Mouse (Mus musculus) macrophage (primary cell): ENCODE measurements around the gene Amotl2. TPM values are rescaled to one million over a fixed set of nuclear protein-coding genes. Genes with fewer than 3 reads are reported as not detected.

Experiments
- H3K27ac ChIP-seq: fragments of 350-480 bp; formaldehyde crosslinking; 2 replicates; pipeline ENCODE4 v1.9.0; 2021
- H3K36me3 ChIP-seq: fragments of 350-480 bp; formaldehyde crosslinking; 2 replicates; pipeline ENCODE4 v1.9.0; 2021; ENCODE audit errors: inconsistent target
- H3K4me3 ChIP-seq: fragments of 350-480 bp; formaldehyde crosslinking; 2 replicates; pipeline ENCODE4 v1.9.0; 2021; ENCODE audit errors: inconsistent target
- H3K79me2 ChIP-seq: fragments of 350-480 bp; formaldehyde crosslinking; 2 replicates; pipeline ENCODE4 v1.9.0; 2021; ENCODE audit errors: inconsistent target
- WGBS: methylation state at CpG from one replicate; pipeline ENCODE4 v1.1.7; 2026; ENCODE audit warnings: inconsistent platforms; ENCODE audit not compliant: missing documents; 5-methylcytosine and 5-hydroxymethylcytosine counted together
- polyA plus RNA-seq: library from polyadenylated mRNA; stranded (reverse); fragments of 250-400 nt; gene quantifications from 3 replicates; pipeline ENCODE4 v1.2.4, GENCODE M21; 2018; ENCODE audit warnings: inconsistent platforms

Gene Amotl2
- polyA plus RNA-seq, 1 experiment from 2014 or later: 0.22 TPM

DNA sequence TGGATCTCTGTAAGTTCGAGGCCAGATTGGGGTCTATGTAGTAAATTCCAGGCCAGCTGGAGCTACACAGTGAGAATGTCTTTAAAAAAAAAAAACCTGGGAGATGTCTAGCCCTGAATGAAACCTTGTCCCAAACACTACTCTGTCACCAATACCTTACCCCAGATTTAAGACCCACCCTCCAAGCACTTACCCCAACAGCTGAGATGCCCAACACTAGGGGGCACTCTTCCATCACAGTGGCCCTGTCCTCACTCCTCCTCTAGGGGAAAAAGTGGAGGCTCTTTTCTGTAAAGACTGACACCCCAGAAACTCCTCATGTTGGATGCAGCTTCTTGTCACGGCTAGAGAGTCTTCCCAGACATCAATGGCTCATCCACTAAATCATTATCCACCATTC is 2.7 kb upstream of the Amotl2 start:
- Histone ChIP-seq H3K36me3 (no peaks in the 10 kb centered on the region), H3K79me2 (no peaks in the 10 kb centered on the region), H3K27ac (no peak overlapping the region), H3K4me3 (no peak overlapping the region)
- 58% methylated on average over 2 of the region's 2 CpGs for WGBS

DNA sequence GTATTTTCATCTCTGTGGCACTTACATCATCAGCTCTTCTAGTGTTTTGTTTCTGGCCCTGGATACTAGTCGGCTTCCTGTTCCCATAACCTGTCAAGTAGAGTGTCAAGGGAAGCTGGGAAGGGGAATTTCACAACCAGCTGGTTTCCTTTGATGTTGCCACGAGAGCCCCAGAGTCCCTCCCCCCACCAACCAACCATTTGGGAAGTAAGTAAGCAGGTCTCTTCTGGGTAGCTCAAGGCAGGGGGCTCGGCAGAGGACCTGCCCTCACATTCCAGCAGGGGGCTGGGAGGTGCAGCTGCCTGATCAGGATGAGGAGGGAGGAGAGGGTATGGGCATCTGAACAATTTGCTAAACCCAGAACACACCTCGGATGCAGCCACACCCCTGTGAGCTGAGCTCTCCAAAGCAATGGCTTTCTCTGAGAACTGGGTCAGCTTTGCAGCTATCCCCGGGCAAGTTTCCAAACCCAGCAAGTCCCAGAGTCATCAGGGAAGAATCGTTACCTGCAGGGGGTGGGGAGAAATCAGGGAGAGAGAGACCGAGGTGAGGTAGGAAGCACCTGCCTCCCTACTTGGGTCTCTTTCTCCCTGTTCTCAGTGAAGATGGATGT is 1.5 kb upstream of the Amotl2 start:
- Histone ChIP-seq H3K4me3 (no peak overlapping the region), H3K27ac (no peak overlapping the region), H3K79me2 (no peaks in the 10 kb centered on the region), H3K36me3 (no peaks in the 10 kb centered on the region)
- 31% methylated on average over 7 of the region's 7 CpGs for WGBS

DNA sequence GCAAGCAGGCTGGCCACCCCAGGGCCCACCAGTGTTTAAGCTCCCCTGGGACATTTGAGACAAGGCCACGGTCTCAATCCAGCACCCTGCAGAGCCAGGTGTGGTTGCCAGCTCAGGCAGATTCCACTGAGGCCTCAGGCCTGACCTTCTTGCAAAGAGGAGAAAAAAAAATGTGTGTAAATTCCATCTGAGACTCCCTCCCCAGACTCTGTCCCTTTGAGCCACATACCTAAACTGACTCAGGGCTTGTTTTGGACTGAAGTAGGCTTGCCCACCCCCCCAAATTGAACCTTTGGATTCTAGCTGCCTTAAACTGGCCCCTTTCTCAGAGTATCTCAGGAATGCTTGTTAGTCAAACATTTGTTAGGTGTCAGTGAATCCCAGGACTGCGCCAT is 969 bp upstream of the Amotl2 start:
- no peaks in the 10 kb centered on the region for H3K79me2 ChIP-seq
- 95% methylated on average over 2 of the region's 2 CpGs for WGBS
- H3K36me3 ChIP-seq: no peaks in the 10 kb centered on the region
- H3K4me3 ChIP-seq: no peak overlapping the region
- no peak overlapping the region for H3K27ac ChIP-seq

DNA sequence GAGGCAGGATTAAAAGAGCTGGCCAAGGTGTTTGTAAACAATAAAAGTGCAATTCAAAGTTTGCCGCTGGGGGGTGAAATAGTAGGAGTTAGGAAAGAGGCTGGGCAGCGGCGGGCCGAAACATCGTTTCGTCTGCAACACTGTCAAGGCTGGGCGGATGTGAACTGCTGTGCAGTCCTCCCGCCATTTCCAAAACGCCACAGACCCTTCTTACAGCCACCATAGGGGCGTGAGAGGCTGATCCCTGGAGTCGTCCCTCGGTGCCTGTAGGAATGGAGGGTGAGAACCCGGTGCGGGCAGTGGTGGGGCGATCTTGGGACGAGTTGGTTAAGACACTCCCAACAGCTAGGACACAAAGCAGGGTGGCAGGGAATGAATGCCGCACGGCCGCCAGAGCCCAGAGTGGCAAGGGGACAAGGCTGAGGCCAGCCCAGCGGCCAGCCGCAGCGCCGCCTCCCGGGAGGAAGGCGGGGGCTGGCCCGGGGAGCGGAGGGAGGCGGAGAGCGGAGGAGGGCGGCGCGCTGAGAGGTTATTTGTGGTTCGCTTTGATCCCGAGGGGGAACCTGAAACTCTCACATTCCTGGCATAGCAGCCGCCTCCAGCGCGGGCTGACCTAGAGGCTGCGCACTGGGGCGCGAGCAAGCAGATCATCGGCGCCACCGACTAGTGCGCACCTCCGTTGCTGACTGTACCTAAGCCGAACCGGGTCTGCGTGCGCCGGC is 853 bp downstream of the Amotl2 start:
- peak overlapping the region; percentile 18; the same call in 1 of the 2 replicates for H3K4me3 ChIP-seq
- no peak overlapping the region for H3K27ac ChIP-seq
- no peaks in the 10 kb centered on the region for H3K79me2 ChIP-seq
- no peaks in the 10 kb centered on the region for H3K36me3 ChIP-seq
- WGBS: under 1% methylated on average over 50 of the region's 50 CpGs

DNA sequence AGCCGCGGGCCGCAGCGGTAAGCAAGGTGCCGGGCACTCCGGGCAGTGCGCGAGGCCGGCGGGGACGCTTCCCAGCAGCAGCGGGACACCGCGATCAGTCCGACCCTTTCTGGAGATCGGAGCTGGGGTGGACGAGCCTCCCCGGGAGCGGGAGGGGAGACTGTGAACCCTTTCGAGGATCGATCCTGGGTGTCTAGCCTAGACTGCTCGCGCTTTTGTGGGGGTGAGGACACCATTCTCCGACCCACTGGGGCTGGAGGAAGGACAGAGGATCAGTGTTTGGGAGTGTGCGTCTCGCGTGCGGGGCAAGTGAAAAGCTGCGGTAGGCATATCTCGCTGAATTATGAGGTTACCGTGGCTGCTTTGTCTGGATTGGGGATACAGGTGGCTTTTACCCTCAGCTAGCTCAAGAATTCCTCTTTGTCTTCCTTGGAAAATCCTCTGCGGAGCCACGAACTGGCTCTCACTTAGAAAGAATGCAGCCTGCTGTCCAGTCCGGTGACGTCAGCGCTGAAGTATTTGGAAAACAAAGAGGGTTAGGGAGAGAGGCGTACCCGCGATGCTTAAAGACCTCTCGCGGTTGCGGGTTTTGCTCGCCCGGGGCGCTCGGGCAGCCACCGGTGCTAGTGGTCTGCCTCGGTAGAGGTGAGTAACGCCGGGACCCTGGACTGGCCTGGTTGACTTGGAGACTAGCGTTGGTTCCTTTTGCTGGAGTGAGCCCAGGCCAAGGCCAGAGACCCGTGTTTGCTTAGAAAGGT is 1.6 kb downstream of the Amotl2 start:
- Histone ChIP-seq H3K27ac (no peak overlapping the region), H3K4me3 (peak overlapping the region; percentile 2; the same call in 1 of the 2 replicates), H3K36me3 (no peaks in the 10 kb centered on the region), H3K79me2 (no peaks in the 10 kb centered on the region)
- 1% methylated on average over 52 of the region's 52 CpGs for WGBS

DNA sequence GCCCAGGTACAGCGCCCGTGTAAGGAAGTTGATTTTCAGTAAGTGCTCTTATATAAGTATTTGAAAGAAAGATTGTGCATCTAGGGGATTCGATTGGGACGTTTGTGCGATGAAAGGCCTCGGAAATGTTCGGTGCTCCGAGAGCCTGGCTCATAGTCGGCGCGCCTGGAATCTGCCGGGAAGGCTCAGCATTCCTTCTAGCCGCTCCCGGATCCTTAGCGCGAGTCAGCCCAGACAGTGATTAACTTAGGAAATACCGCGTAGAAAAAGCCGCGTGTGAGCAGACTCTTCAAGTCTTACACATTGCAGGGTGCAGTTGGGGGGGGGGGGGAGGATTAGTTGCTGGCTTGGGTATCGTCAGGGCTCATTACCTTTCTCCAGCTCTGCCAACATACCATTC is 2.2 kb downstream of the Amotl2 start:
- no peak overlapping the region for H3K4me3 ChIP-seq
- no peaks in the 10 kb centered on the region for H3K79me2 ChIP-seq
- H3K36me3 ChIP-seq: no peaks in the 10 kb centered on the region
- no peak overlapping the region for H3K27ac ChIP-seq
- 9% methylated on average over 21 of the region's 21 CpGs for WGBS

DNA sequence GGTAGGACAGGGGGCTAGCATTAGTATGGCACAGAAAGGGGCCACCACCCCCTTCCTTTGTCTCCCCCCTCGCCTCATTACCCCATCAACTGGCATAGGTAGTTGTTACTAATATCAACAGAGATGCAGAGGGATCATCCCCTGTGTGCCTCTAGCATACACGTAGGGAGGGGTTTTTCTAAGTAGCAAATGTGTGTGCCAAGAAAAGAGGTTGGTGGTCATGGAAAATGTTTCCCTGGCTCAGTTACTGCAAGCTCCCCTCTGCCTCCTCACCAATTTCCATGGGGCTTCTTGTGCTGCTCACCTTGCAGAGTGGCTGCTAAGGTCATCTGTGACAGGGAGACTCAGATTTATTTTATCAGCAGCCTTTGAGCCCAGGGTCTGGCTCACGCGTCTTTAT is 2.6 kb downstream of the Amotl2 start:
- H3K79me2 ChIP-seq: no peaks in the 10 kb centered on the region
- no peak overlapping the region for H3K4me3 ChIP-seq
- no peak overlapping the region for H3K27ac ChIP-seq
- H3K36me3 ChIP-seq: no peaks in the 10 kb centered on the region
- WGBS: 77% methylated on average over 4 of the region's 4 CpGs

DNA sequence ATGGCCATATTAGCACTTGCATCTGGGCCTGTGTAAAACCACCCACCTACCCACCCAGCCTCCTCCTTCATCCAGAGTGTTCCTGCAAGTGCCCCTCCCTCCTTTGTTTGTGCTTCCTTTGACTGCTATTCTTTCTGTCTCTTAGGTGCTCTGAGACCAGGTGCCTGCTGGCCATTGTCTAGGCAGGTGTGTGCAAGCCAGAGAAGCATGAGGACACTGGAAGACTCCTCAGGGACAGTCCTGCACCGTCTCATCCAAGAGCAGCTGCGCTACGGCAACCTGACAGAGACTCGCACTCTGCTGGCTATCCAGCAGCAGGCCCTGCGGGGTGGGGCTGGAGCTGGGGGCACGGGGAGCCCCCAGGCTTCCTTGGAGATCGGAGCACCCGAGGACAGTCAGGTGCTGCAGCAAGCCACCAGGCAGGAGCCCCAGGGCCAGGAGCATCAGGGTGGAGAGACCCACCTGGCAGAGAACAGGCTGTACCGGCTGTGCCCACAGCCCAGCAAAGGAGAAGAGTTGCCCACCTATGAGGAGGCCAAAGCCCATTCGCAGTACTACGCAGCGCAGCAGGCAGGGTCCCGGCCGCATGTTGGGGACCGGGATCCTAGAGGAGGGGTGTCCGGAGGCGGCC is 3.6 kb downstream of the Amotl2 start:
- WGBS: 93% methylated on average over 17 of the region's 17 CpGs
- H3K79me2 ChIP-seq: no peaks in the 10 kb centered on the region
- no peak overlapping the region for H3K27ac ChIP-seq
- no peaks in the 10 kb centered on the region for H3K36me3 ChIP-seq
- H3K4me3 ChIP-seq: no peak overlapping the region

DNA sequence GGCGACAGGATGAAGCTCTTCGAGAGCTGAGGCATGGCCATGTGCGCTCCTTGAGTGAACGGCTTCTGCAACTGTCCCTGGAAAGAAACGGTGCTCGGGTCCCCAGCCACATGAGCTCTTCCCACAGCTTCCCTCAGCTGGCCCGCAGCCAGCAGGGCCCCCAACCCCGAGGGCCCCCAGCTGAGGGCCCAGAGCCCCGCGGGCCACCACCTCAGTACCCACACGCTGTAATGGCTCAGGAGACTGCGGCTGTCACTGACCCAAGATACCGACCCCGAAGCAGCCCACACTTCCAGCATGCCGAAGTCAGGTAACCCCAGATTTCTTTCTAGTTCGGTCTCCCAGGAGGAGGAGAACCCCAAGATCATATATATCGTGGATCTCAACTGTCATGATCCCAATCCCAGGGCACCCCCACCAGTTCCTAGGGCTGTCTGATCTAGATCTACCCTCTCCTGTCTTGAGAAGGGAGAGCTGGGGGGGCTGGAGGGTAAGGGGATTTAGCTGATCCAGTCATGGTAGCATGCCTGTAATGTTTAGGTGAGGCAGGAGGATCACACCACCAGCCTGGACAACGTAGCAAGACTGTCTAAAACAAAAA is 4.2 kb downstream of the Amotl2 start:
- WGBS: 94% methylated on average over 17 of the region's 18 CpGs
- H3K79me2 ChIP-seq: no peaks in the 10 kb centered on the region
- no peak overlapping the region for H3K27ac ChIP-seq
- H3K4me3 ChIP-seq: no peak overlapping the region
- no peaks in the 10 kb centered on the region for H3K36me3 ChIP-seq

DNA sequence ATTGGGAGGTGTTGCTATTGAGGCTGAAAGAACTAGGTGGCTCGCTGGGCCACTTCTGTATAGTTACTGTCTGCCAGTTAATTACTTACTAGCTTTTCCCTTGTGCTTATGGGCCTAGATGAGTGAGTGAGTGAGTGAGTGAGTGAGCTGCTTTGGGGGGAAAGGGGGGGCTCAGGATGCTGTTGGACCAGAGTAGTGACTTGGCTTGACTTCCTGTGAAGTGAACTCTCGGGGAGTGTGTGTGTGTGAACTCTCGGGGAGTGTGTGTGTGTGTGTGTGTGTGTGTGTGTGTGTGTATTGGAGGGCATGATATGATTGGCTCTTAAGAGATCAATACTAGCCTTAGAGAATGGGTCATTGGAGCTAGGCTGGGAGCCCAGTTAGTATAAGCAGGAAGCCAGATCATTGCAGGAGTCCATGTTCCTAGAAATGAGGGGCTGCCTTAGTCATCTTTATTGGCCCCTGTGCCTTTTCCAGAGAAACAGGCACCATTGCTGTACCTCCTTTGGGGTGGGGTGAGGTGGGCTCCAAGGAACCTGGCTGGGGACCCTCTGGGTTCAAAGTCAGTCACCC is 5.0 kb downstream of the Amotl2 start:
- H3K4me3 ChIP-seq: no peak overlapping the region
- H3K36me3 ChIP-seq: no peaks in the 10 kb centered on the region
- WGBS: 82% methylated on average over 3 of the region's 3 CpGs
- no peaks in the 10 kb centered on the region for H3K79me2 ChIP-seq
- no peak overlapping the region for H3K27ac ChIP-seq

DNA sequence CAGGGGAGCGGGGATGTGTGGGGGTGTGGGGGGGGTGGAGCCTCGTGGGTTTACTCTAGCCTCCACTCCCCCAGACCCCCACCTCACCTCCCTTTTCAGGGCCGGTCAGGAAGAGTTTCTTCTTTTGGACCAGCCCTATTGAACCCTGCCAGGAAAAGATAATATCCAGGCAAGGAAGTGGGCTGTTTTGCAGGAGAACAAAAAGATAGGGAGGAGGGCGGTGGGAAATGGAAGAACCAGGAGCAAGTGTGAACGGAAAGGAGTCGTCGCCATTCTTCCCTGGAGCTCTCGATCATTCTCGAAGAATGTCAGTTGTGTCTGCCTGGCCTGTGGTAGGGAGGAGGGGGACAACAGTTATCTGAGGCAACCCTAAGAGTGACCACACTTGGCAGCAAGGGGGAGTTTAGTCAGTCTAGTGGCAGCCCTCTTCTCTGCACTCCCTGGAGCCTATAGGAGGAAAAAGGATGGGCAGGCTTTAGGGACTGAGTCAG is 5.6 kb downstream of the Amotl2 start:
- no peaks in the 10 kb centered on the region for H3K36me3 ChIP-seq
- H3K79me2 ChIP-seq: no peaks in the 10 kb centered on the region
- WGBS: 87% methylated on average over 9 of the region's 9 CpGs
- H3K27ac ChIP-seq: no peak overlapping the region
- no peak overlapping the region for H3K4me3 ChIP-seq

DNA sequence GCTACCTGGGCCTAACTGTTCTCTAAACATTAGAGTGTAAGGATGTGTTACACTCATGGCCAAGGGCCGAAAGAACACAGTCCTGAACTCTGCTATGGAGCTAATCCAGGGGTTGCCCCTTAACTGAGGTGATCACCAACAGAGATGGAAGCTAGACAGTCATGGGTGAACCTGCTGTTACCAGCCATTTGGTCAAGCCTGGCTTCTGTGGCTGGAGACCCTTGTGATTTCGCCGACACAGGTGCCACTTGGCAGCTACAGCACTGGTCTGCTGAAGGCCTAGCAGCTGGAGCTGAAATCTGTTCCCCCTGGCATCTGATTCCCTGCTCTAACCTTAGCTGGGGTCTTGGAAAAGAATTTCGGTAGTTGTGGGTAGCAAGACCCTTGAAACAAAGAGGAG is 6.3 kb downstream of the Amotl2 start:
- WGBS: 100% methylated on average over 4 of the region's 4 CpGs

DNA sequence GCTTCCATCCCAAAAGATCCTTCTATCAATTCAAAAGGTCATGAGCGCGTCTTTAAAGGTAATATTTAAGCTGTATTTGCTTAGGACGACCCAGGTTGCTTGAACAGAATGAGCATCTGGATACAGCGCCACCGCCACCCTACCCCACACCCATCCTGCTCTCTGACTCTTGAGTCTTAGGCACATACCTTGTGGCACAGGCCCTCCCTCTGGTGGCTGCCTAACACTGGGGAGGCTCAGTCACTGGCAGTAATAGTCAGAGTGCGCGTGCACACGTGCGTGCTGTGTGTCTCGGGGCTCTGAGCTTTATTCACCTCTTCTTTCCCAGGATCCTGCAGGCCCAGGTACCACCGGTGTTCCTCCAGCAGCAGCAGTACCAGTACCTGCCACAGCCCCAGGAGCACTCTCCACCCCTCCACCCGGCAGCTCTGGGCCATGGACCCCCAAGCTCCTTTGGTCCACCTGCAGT is 6.8 kb downstream of the Amotl2 start:
- no peak overlapping the region for H3K27ac ChIP-seq
- no peak overlapping the region for H3K4me3 ChIP-seq

More for the DNA sequence above, 6.3 kb downstream of the Amotl2 start:
- Histone ChIP-seq H3K27ac (no peak overlapping the region), H3K36me3 (no peaks in the 10 kb centered on the region), H3K4me3 (no peak overlapping the region), H3K79me2 (no peaks in the 10 kb centered on the region)

DNA sequence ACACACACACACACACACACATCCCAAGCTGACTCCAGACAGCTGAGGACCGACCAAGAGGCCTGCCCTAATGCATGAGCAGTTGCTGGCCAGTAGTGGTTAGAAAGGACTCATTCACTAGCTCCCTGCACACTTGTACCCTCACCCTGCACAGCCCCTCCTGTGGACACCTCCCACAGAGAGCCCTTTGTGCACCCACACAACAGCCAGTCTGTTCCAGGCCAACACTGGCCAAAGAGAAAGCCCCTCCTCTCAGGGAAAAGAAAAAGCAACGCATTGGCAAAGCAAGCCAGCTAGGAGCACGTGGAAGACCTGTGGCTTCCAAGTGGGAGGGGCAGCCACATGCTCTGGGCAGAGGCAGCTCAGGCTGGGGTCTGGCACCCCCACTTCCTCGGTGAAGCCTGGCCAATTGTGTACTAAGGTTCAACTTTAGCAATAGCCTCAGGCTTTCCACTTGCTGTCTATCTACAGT is 7.6 kb downstream of the Amotl2 start:
- no peak overlapping the region for H3K4me3 ChIP-seq
- no peaks in the 10 kb centered on the region for H3K79me2 ChIP-seq
- H3K36me3 ChIP-seq: no peaks in the 10 kb centered on the region
- H3K27ac ChIP-seq: no peak overlapping the region
- 43% methylated on average over 4 of the region's 4 CpGs for WGBS

More for the DNA sequence above, 6.8 kb downstream of the Amotl2 start:
- H3K79me2 ChIP-seq: no peaks in the 10 kb centered on the region
- H3K36me3 ChIP-seq: no peaks in the 10 kb centered on the region
- 95% methylated on average over 12 of the region's 12 CpGs for WGBS
